Mouse (Mus musculus): Measurements from ENCODE around the gene Igsf8. TPM values are rescaled to one million over a fixed set of nuclear protein-coding genes. Genes with fewer than 3 reads are reported as not detected.

Igsf8 gene
- total RNA-seq, 2 experiments from 2014 or later = 10.9 to 12.4 TPM

GRCm38 (mm10) chr1:172337411-172338185, 76.2 kb downstream of the Igsf8 start:
- intact Hi-C loops (cut with DNase I) = no loop called here

GRCm38 (mm10) chr1:172340729-172341321, 79.4 kb downstream of the Igsf8 start, which contains the start of gene Kcnj10:
Gene Kcnj10 (plus strand): TSS chr1:172341210.
- peak; percentile 44 to 59 for DNase-seq
- intact Hi-C loops (cut with DNase I) = no loop called here

More at GRCm38 (mm10) chr1:172337411-172338185, 76.2 kb downstream of the Igsf8 start:
- no peak for DNase-seq

DNA sequence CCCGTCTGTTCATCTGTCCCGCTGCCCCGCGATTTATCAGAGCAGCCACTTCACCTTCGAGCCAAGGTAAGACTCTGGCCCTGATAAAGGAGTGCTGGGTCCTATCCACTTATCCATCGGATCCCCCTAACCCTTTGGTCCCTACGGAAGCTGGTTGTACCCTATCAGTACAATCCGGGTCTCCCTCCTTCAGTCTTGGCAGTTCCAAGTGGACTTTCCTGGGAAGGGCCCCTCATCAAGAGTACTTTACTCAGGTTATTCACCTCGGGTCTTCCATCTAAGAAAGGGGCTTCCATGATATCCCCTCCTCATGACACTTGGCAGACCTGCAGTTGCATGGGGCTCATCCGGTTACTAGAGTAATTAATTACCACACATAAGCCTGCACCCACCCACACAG, 79.9 kb downstream of the Igsf8 start:
- intact Hi-C loops (cut with DNase I) = no loop called here
- DNase-seq = no peak

DNA sequence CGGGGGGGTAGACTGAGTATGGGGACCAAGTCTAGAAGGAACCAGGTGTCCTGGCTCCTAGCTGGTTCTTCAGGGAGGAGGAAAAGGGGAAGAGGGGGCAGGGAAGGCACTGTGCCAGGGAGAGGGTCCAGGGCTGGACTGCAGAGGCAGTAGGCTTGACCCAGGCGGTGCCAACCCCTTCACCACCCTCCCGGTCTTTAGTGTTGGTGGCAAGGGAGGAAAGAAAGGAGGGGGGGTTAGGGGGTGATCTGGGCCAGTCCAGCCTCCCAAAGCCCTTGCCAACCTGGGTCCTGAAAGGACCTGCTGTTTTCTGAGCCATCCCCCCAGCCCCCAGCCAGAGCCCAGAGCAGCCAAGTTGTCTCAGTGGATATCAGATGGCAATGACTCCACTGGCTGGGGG, 81.3 kb downstream of the Igsf8 start:
- DNase-seq = no peak
- intact Hi-C loops (cut with DNase I) = no loop called here

DNA sequence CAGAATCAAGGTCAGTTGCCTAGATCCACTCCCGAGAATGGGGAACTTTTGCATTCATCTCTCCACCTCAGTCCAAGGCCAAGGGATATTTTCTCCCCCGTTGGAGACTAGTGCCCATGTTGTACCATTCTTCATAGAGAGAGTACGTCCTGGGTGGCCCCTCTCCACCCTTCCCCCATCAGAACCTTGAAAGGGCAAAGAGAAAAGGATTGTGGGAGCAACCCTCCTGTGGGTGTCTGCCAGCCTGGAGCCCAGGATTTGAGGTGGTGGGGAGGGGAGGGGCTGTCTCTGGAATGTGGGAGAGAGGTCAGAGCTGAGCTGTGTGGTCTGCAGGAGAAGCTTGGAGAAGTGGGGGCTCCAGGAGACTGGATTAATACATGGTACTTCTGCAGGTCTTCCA, 82.5 kb downstream of the Igsf8 start:
- intact Hi-C loops (cut with DNase I) = no loop called here
- DNase-seq = no peak

DNA sequence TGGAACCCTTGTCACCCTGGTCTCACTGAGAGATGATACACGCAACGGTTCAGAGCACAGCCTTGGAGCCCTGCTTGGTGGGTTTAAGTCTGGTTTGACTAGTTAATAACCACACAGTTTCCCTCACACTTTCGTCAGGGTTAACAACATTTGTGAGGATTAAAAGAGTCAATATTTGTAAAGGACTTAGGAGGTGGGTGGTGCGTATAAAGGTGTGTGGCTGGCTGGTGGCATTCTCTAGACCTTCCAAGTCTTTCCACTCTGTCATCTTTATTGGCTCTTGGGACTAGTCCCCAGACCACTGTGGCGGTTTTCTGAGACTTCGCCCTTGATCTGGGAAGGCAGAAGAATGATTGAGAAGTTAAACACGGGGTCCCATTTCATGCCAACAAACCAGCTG, 83.4 kb downstream of the Igsf8 start:
- no peak for DNase-seq
- intact Hi-C loops (cut with DNase I) = no loop called here

GRCm38 (mm10) chr1:172346707-172347106, 85.3 kb downstream of the Igsf8 start:
- intact Hi-C loops (cut with DNase I) = no loop called here
- no peak for DNase-seq

GRCm38 (mm10) chr1:172347382-172347781, 85.9 kb downstream of the Igsf8 start:
- no peak for DNase-seq
- intact Hi-C loops (cut with DNase I) = no loop called here

GRCm38 (mm10) chr1:172349504-172349903, 88.1 kb downstream of the Igsf8 start:
- no peak for DNase-seq
- intact Hi-C loops (cut with DNase I) = no loop called here

DNA sequence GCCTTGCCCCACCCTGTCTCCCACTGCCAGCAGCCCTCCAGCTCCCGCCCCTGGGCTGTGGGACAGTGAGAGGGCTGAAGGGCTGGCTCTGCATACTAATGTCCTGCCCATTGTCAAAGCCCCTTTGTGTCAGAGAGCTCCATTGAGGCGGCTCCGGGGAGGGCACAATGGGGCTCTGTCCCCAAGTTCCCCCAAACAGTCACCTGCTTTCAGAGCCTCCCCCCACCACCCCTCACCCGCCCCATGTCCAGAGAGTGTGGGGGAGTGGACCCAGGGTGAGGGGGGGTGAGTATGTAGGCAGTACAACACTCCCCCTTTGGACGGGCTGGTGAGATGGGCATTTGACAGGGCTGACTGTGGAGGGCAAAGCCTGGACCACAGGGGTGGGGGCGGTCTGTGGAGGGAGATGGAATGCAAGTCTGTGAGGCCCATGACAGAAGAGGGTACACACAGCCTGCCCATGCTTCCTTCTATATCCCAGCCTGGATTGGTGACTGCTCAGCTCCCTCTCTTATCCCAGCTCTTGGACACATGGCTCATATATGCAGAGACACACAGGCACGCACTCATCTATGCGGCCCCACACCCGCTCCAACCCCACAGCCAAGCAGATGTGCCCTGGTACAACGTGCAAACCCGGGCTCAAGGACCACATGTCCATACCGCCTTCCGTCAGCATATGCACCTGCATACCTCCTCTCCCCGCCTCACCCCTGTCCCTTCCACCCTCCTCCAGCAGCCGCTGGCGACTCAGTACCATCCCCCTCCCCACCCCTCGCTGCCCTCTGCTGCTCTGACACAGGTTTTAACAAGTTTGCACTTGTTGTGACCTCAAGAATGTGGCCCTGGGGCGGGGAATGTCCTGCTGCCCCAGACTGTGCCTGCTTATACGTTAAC, 88.7 kb downstream of the Igsf8 start:
- intact Hi-C loops (cut with DNase I) = no loop called here

GRCm38 (mm10) chr1:172352001-172352400, 90.6 kb downstream of the Igsf8 start:
- intact Hi-C loops (cut with DNase I) = no loop called here
- DNase-seq = no peak

More for the DNA sequence above, 88.7 kb downstream of the Igsf8 start:
- DNase-seq = no peak

DNA sequence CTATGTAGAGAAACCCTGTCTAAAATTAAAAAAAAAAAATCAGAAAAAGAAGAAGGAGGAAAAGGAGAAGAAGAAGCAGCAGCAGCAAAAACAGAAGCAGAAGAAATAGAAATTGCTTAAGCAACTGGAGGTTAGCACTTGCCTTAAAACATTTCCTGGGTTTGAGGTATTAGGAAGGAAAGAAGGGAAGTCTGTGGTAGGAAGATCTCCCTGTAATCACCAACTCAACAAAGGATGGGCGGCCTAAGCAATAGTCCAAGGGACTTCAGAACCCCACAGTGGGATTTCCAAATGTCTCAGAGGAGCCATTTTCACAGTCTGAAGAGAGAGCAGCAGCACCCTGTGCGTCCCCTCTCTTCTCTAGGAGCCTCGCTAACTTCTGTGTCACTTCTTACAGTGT, 91.0 kb downstream of the Igsf8 start:
- DNase-seq = no peak
- intact Hi-C loops (cut with DNase I) = no loop called here

- intact Hi-C loops (cut with DNase I) = no loop called here
- no peak for DNase-seq
Observed at GRCm38 (mm10) chr1:172355336-172355735, 93.9 kb downstream of the Igsf8 start.

GRCm38 (mm10) chr1:172357550-172357949, 96.1 kb downstream of the Igsf8 start:
- DNase-seq = peak; percentile 62 to 78
- intact Hi-C loops (cut with DNase I) = loop anchor here (1.0 kb wide), 1 partner anchor 310 kb away; no protein-coding TSS in a partner anchor

- DNase-seq = no peak
- intact Hi-C loops (cut with DNase I) = no loop called here
Observed at GRCm38 (mm10) chr1:172358341-172358740, 96.9 kb downstream of the Igsf8 start.

GRCm38 (mm10) chr1:172364684-172365083, 103.2 kb downstream of the Igsf8 start:
- DNase-seq = peak; percentile 27 to 31
- intact Hi-C loops (cut with DNase I) = no loop called here

DNA sequence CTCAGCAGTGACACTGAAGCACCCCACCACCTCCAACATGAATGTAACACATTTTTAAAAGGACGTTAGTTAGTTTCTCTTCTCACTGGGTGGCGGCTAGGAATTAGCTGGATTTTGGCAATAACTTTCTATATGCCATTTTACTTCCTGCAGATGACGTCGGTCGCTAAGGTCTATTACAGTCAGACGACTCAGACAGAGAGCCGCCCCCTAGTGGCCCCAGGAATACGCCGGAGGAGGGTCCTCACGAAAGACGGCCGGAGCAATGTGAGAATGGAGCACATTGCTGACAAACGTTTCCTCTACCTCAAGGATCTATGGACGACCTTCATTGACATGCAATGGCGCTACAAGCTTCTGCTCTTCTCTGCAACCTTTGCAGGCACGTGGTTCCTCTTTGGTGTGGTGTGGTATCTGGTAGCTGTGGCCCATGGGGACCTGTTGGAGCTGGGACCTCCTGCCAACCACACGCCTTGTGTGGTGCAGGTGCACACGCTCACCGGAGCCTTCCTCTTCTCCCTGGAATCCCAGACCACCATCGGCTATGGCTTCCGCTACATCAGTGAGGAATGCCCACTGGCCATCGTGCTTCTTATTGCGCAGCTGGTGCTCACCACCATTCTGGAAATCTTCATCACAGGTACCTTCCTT, 107.5 kb downstream of the Igsf8 start:
- peak; percentile 27 to 31 for DNase-seq
- intact Hi-C loops (cut with DNase I) = no loop called here

Data from heart, postnatal 36 days (tissue).